9 mouse cellular contexts compared by ENCODE assay signal in genomic region chr2:117342547-117343239, GRCm38 (mm10). TPM values are rescaled to one million over a fixed set of nuclear protein-coding genes. Genes with fewer than 3 reads are reported as not detected.
A peak's percentile ranks its signal among the peaks of the same experiment; 100 is the strongest.
DNase-seq lines count a peak whose midpoint lies in the region; ATAC-seq and TF ChIP-seq lines count a peak whose summit lies in the region.
"Had no signal": no experiment of that assay in that cellular context is flagged by ENCODE, and none has a peak within 500 bp of the region (broad histone marks: within the 10 kb centered on the region; RNA-seq: fewer than 3 reads in every experiment).

Gene Rasgrp1, minus strand, starts transcription at chr2:117343001.

- peak; percentile 17; the same call in 1 of the 2 replicates for ATAC-seq in embryonic facial prominence, embryonic 13.5 days (ENCODE audit: insufficient number of reproducible peaks, insufficient read depth, low FRiP score, low TSS enrichment, low read depth)
- ATAC-seq in heart, postnatal 0 days (ENCODE audit: insufficient read depth, low read depth): peak; percentile 47
- peak; percentile 19; the same call in 1 of the 2 replicates for ATAC-seq in liver, embryonic 16.5 days (ENCODE audit: low read depth)
- ATAC-seq: Patski had no signal

- WGBS in embryonic facial prominence, embryonic 13.5 days: 2% methylated on average over 47 of the region's 56 CpGs
- 2% methylated on average over 53 of the region's 56 CpGs for WGBS in heart, postnatal 0 days
- 2% methylated on average over 56 of the region's 56 CpGs for WGBS in liver, embryonic 16.5 days (ENCODE audit: insufficient replicate concordance)

- peak within 1 kb of the TSS; percentile 97 for H3K4me2 ChIP-seq in embryonic facial prominence, embryonic 13.5 days
- H3K4me2 ChIP-seq in heart, postnatal 0 days (ENCODE audit: low read depth, low read length): peak within 1 kb of the TSS; percentile 79
- peak within 1 kb of the TSS; percentile 53 for H3K4me2 ChIP-seq in liver, embryonic 16.5 days (ENCODE audit: low read depth, low read length)

- H3K4me3 ChIP-seq in gastrocnemius, adult 2 months: peak within 1 kb of the TSS; percentile 67
- H3K4me3 ChIP-seq in embryonic facial prominence, embryonic 13.5 days: peak within 1 kb of the TSS; percentile 60
- peak within 1 kb of the TSS; percentile 51 for H3K4me3 ChIP-seq in heart, postnatal 0 days (ENCODE audit: low read depth, low read length)
- H3K4me3 ChIP-seq in liver, embryonic 16.5 days (ENCODE audit: low read depth, low read length): peak within 1 kb of the TSS; percentile 44
- peak within 1 kb of the TSS; percentile 4 for H3K4me3 ChIP-seq in testis, adult 2 months (ENCODE audit: control insufficient read depth, low read depth, low read length)

- TF ChIP-seq EP300 in heart, postnatal 0 days (IDR thresholded peaks at IDR 0.05; ENCODE audit: low read depth): no peak

- peaks cover 47% of the 10 kb centered on the region for H3K27me3 ChIP-seq in embryonic facial prominence, embryonic 13.5 days
- H3K27me3 ChIP-seq in heart, postnatal 0 days (ENCODE audit: control insufficient read depth, insufficient read depth, low read length): peaks cover 21% of the 10 kb centered on the region
- peaks cover 19% of the 10 kb centered on the region for H3K27me3 ChIP-seq in liver, embryonic 16.5 days (ENCODE audit: control insufficient read depth, insufficient read depth, low read depth, low read length)
- H3K27me3 ChIP-seq in testis, adult 2 months (ENCODE audit: control insufficient read depth, insufficient read depth, low read length): no peaks in the 10 kb centered on the region

- intact Hi-C loops in gastrocnemius, adult 2 months (cut with DNase I): loop anchor here (5.0 kb wide), 1 partner anchor 70 kb away; no protein-coding TSS in a partner anchor

- no peaks in the 10 kb centered on the region for H3K9me3 ChIP-seq in embryonic facial prominence, embryonic 13.5 days
- H3K9me3 ChIP-seq in heart, postnatal 0 days (replicated peaks; ENCODE audit: control insufficient read depth, low read length): no peaks in the 10 kb centered on the region
- H3K9me3 ChIP-seq in liver, embryonic 16.5 days (replicated peaks; ENCODE audit: control insufficient read depth, low read length): no peaks in the 10 kb centered on the region

- TF ChIP-seq CTCF in gastrocnemius, adult 2 months (IDR thresholded peaks at IDR 0.05): no peak
- TF ChIP-seq CTCF in heart, postnatal 0 days (IDR thresholded peaks at IDR 0.05; ENCODE audit: low read depth): no peak
- no peak for TF ChIP-seq CTCF in testis, adult 2 months (IDR thresholded peaks at IDR 0.05; ENCODE audit: control insufficient read depth, insufficient read depth, insufficient replicate concordance, low read depth, low read length)

- peak within 1 kb of the TSS; percentile 71 for H3K9ac ChIP-seq in embryonic facial prominence, embryonic 13.5 days
- no peak within 1 kb of the TSS; the same call in 1 of the 2 replicates for H3K9ac ChIP-seq in heart, postnatal 0 days (replicated peaks; ENCODE audit: low read depth, low read length)
- no peak within 1 kb of the TSS for H3K9ac ChIP-seq in liver, embryonic 16.5 days (ENCODE audit: low read depth, low read length)

- H3K36me3 ChIP-seq in embryonic facial prominence, embryonic 13.5 days: no peaks in the 10 kb centered on the region
- H3K36me3 ChIP-seq in heart, postnatal 0 days (replicated peaks; ENCODE audit: control insufficient read depth, insufficient read depth, low read length): no peaks in the 10 kb centered on the region
- H3K36me3 ChIP-seq in liver, embryonic 16.5 days (ENCODE audit: control insufficient read depth, insufficient read depth): no peaks in the 10 kb centered on the region
- H3K36me3 ChIP-seq in testis, adult 2 months (ENCODE audit: control insufficient read depth, insufficient read depth, low read length): no peaks in the 10 kb centered on the region

- DNase-seq in gastrocnemius, adult 2 months: peak; percentile 21
- DNase-seq in gastrocnemius, adult 8-10 months (ENCODE audit: low spot score in 2 of 2): no peak
- DNase-seq in heart, postnatal 0 days (ENCODE audit: low spot score): no peak
- DNase-seq in kidney, postnatal 25 days: peak; percentile 16 to 43
- DNase-seq in neural tube, embryonic 10.5 days (ENCODE audit: extremely low spot score, low spot score): peak; percentile 66

- no peak for TF ChIP-seq POLR2A in testis, adult 2 months (IDR thresholded peaks at IDR 0.05; ENCODE audit: control insufficient read depth, low read depth, low read length)

- no peak within 1 kb of the TSS for H3K27ac ChIP-seq in gastrocnemius, adult 2 months
- no peak within 1 kb of the TSS for H3K27ac ChIP-seq in embryonic facial prominence, embryonic 13.5 days
- H3K27ac ChIP-seq in heart, postnatal 0 days (ENCODE audit: low read depth): no peak within 1 kb of the TSS
- no peak within 1 kb of the TSS for H3K27ac ChIP-seq in liver, embryonic 16.5 days (ENCODE audit: low read length)
- no peak within 1 kb of the TSS for H3K27ac ChIP-seq in testis, adult 2 months (ENCODE audit: control insufficient read depth, insufficient read depth, low read depth, low read length)

- peaks cover 17% of the 10 kb centered on the region for H3K4me1 ChIP-seq in embryonic facial prominence, embryonic 13.5 days
- H3K4me1 ChIP-seq in heart, postnatal 0 days (ENCODE audit: control insufficient read depth, insufficient read depth): peaks cover 9% of the 10 kb centered on the region; the same call in 1 of the 2 replicates
- no peaks in the 10 kb centered on the region; the same call in 1 of the 2 replicates for H3K4me1 ChIP-seq in liver, embryonic 16.5 days (ENCODE audit: control insufficient read depth, low read depth, low read length)
- peaks cover 10% of the 10 kb centered on the region for H3K4me1 ChIP-seq in testis, adult 2 months (ENCODE audit: control insufficient read depth, insufficient read depth, low read length)

RNA-seq across cellular contexts. Expression of gene Rasgrp1, which starts in this region (rescaled TPM):
- under 1 TPM in 1 of 2 experiments, not detected in 1; 0.10 TPM for total RNA-seq in gastrocnemius, adult 2 months (2021)
- under 1 TPM in 1 of 4 experiments, not detected in 3; 0.10 TPM for total RNA-seq in gastrocnemius, adult 8-10 months (2022)
- polyA plus RNA-seq in embryonic facial prominence, embryonic 13.5 days (2015; fragmentation: Nextera tagmentation; extraction: Ambion mirVana): 1.1 and 1.2 TPM in 2 replicates
- total RNA-seq in heart, postnatal 0 days (2014; rRNA removed; ENCODE audit: low replicate concordance): 2.7 TPM in 1 of 2 replicates, not detected in the other
- polyA plus RNA-seq in heart, postnatal 0 days (2015; fragmentation: Nextera tagmentation; extraction: Ambion mirVana): 0.07 and 0.12 TPM in 2 replicates
- polyA plus RNA-seq in liver, embryonic 16.5 days (2015; fragmentation: Nextera tagmentation; extraction: Ambion mirVana): 0.70 and 1.0 TPM in 2 replicates
- polyA plus RNA-seq in testis, adult 2 months (2012; rRNA removed): 0.09 and 0.26 TPM in 2 replicates
- polyA plus RNA-seq: Patski had no signal

Comparison
In these comparisons a context has a peak if more than half of its experiments do, and no peak if none do; other contexts are left out.
1. Peak in DNase-seq and H3K4me3 ChIP-seq in gastrocnemius, adult 2 months; RNA of the gene not detected or under 1 TPM.
2. DNase-seq: peak in kidney, postnatal 25 days (2 of 2) and neural tube, embryonic 10.5 days (single experiment); none in gastrocnemius, adult 8-10 months (0 of 2) and heart, postnatal 0 days (single experiment).
3. H3K4me3 ChIP-seq: peak in every context shown above with its lines; median percentile 67 in gastrocnemius, adult 2 months; 60 in embryonic facial prominence, embryonic 13.5 days; 51 in heart, postnatal 0 days; 44 in liver, embryonic 16.5 days; 4 in testis, adult 2 months.
4. Peak in every context shown above with its lines, with median percentiles within 50 percentile points of each other: ATAC-seq and H3K4me2 ChIP-seq.